ENCODE assay signal across 12 mouse cellular contexts in genomic region chr19:49242601-49243000, GRCm38 (mm10).
"Had no signal": no experiment of that assay in that cellular context is flagged by ENCODE, and none has a peak within 500 bp of the region (broad histone marks: within the 10 kb centered on the region; RNA-seq: fewer than 3 reads in every experiment).

No protein-coding gene starts in this region.

- DNase-seq: cerebellum, postnatal 14 days; cerebellum, postnatal 25 days; cerebellum, postnatal 36 days; forebrain, postnatal 0 days; gastrocnemius, adult 2 months; gastrocnemius, postnatal 10 days; gastrocnemius, postnatal 14 days; gastrocnemius, postnatal 25 days; gastrocnemius, postnatal 36 days; heart, adult 11 months; heart, adult 18-20 months; heart, adult 2 months had no signal
